32 mouse cellular contexts compared by ENCODE assay signal in the genomic region with DNA sequence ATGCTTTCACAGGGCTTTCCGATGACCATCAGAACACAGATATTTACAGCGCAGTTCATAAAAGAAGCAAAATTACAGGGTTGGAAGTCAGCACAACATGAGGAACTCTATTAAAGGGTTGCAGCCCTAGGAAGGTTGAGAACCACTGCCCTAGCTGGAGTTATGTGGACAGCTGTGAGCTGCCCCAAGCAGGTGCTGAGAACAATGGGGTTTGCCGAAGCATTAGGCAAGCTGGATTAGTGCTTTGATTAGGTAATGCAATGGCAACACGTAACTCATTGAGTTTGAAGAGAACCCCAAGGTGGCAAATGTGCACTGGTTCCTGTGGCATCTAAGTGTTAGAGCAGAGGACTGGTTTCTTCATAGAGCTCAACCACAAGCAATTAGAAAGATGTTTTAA.
"Had no signal": no experiment of that assay in that cellular context is flagged by ENCODE, and none has a peak within 500 bp of the region (broad histone marks: within the 10 kb centered on the region; RNA-seq: fewer than 3 reads in every experiment).

No protein-coding gene starts in this region.

- H3K9me3 ChIP-seq: heart, embryonic 10.5 days; heart, embryonic 13.5 days; heart, embryonic 15.5 days; hindbrain, embryonic 10.5 days; hindbrain, embryonic 12.5 days; hindbrain, embryonic 15.5 days; intestine, embryonic 15.5 days; kidney, embryonic 15.5 days had no signal

- H3K4me2 ChIP-seq: heart, embryonic 11.5 days; heart, embryonic 12.5 days; heart, embryonic 13.5 days; heart, embryonic 15.5 days; hindbrain, embryonic 12.5 days; hindbrain, embryonic 13.5 days; hindbrain, embryonic 14.5 days; hindbrain, embryonic 15.5 days; intestine, embryonic 15.5 days; kidney, embryonic 15.5 days had no signal

- H3K9ac ChIP-seq: heart, embryonic 12.5 days; heart, embryonic 13.5 days; heart, embryonic 15.5 days; hindbrain, embryonic 12.5 days; hindbrain, embryonic 13.5 days; hindbrain, embryonic 14.5 days; hindbrain, embryonic 15.5 days; intestine, embryonic 15.5 days; kidney, embryonic 15.5 days had no signal

- H3K36me3 ChIP-seq: heart, embryonic 10.5 days; heart, embryonic 12.5 days; heart, embryonic 13.5 days; heart, embryonic 15.5 days; hindbrain, embryonic 10.5 days; hindbrain, embryonic 12.5 days; hindbrain, embryonic 13.5 days; hindbrain, embryonic 15.5 days; intestine, embryonic 15.5 days; kidney, embryonic 15.5 days had no signal

- H3K27me3 ChIP-seq: heart, embryonic 12.5 days; heart, embryonic 13.5 days; heart, embryonic 15.5 days; hindbrain, embryonic 12.5 days; hindbrain, embryonic 13.5 days; hindbrain, embryonic 15.5 days; intestine, embryonic 15.5 days; kidney, embryonic 15.5 days had no signal

- H3K4me3 ChIP-seq: heart, embryonic 10.5 days; heart, embryonic 12.5 days; heart, embryonic 13.5 days; heart, embryonic 15.5 days; hindbrain, embryonic 10.5 days; hindbrain, embryonic 12.5 days; hindbrain, embryonic 13.5 days; hindbrain, embryonic 15.5 days; intestine, embryonic 15.5 days; kidney, embryonic 15.5 days; layer of hippocampus, adult 2 months had no signal

- H3K27ac ChIP-seq: heart, embryonic 10.5 days; heart, embryonic 13.5 days; heart, embryonic 15.5 days; hindbrain, embryonic 10.5 days; hindbrain, embryonic 12.5 days; hindbrain, embryonic 13.5 days; hindbrain, embryonic 14.5 days; hindbrain, embryonic 15.5 days; hindbrain, postnatal 0 days; intestine, embryonic 15.5 days; kidney, embryonic 15.5 days; kidney, postnatal 0 days; layer of hippocampus, adult 2 months had no signal

- H3K4me1 ChIP-seq: hindbrain, embryonic 12.5 days; hindbrain, embryonic 13.5 days; hindbrain, embryonic 15.5 days; intestine, embryonic 15.5 days had no signal

- ATAC-seq: hindbrain, embryonic 16.5 days; hindbrain, postnatal 0 days; inflammation-experienced regulatory T-cells, adult 6 months; intestine, embryonic 16.5 days; intestine, postnatal 0 days had no signal

- DNase-seq: heart, postnatal 10 days; heart, postnatal 14 days; heart, postnatal 36 days; heart, postnatal 4 days; kidney, adult 18-20 months; kidney, adult 8-10 months; kidney, postnatal 10 days; kidney, postnatal 14 days; kidney, postnatal 25 days; kidney, postnatal 36 days; kidney, postnatal 4 days; layer of hippocampus, adult 9-11 months; layer of hippocampus, postnatal 36 days had no signal
